Comparison of ENCODE assay signal across 13 mouse cellular contexts in genomic region chr15:83448646-83449045, GRCm38 (mm10). TPM values are rescaled to one million over a fixed set of nuclear protein-coding genes. Genes with fewer than 3 reads are reported as not detected.
DNase-seq lines count a peak whose midpoint lies in the region; ATAC-seq and TF ChIP-seq lines count a peak whose summit lies in the region.
"Had no signal": no experiment of that assay in that cellular context is flagged by ENCODE, and none has a peak within 500 bp of the region (broad histone marks: within the 10 kb centered on the region; RNA-seq: fewer than 3 reads in every experiment).

No protein-coding gene starts in this region.

- ATAC-seq in lung, embryonic 16.5 days (ENCODE audit: low read depth): no peak
- ATAC-seq: forebrain, embryonic 15.5 days; hindbrain, embryonic 16.5 days had no signal

- peaks cover 100% of the 10 kb centered on the region for H3K79me2 ChIP-seq in myocyte (ENCODE audit: control insufficient read depth, insufficient read depth)

- 0 out of 2 replicates have a peak overlapping the region, but pooled peaks have one; percentile 19 for H3K27ac ChIP-seq in lung, embryonic 16.5 days (ENCODE audit: low read length)
- H3K27ac ChIP-seq: embryonic facial prominence, embryonic 13.5 days; forebrain, embryonic 15.5 days; kidney, postnatal 0 days had no signal

- peaks cover 63% of the 10 kb centered on the region for H3K4me1 ChIP-seq in lung, embryonic 16.5 days (replicated peaks; ENCODE audit: control insufficient read depth, insufficient read depth, low read length)
- H3K4me1 ChIP-seq in lung, adult 2 months (ENCODE audit: control insufficient read depth, insufficient read depth, low read length): peaks cover 55% of the 10 kb centered on the region

- H3K4me2 ChIP-seq in lung, embryonic 16.5 days (ENCODE audit: low read depth, low read length): no peak overlapping the region
- peak overlapping the region; percentile 55 for H3K4me2 ChIP-seq in myocyte (ENCODE audit: low read depth)
- H3K4me2 ChIP-seq: embryonic facial prominence, embryonic 13.5 days; forebrain, embryonic 15.5 days had no signal

- no peak for TF ChIP-seq CTCF in lung, adult 2 months (IDR thresholded peaks at IDR 0.05; ENCODE audit: insufficient read depth, low read length)

- H3K9ac ChIP-seq in lung, embryonic 16.5 days (ENCODE audit: low read length): no peak overlapping the region
- H3K9ac ChIP-seq: embryonic facial prominence, embryonic 13.5 days; forebrain, embryonic 15.5 days had no signal

- H3K9me3 ChIP-seq in lung, embryonic 16.5 days (ENCODE audit: control insufficient read depth, low read length): no peaks in the 10 kb centered on the region
- H3K9me3 ChIP-seq: embryonic facial prominence, embryonic 13.5 days; forebrain, embryonic 15.5 days had no signal

- peak; percentile 48 for DNase-seq in kidney, adult 18-20 months
- DNase-seq in kidney, postnatal 4 days: no peak
- no peak for DNase-seq in lung, adult 2 months
- DNase-seq in lung, postnatal 10 days: peak; percentile 35
- no peak for DNase-seq in adrenal gland, postnatal 10 days
- DNase-seq: layer of hippocampus, postnatal 36 days; left cerebral cortex, postnatal 4 days had no signal

- H3ac ChIP-seq in myocyte (ENCODE audit: control insufficient read depth, insufficient read length): no peak overlapping the region

- WGBS in lung, embryonic 16.5 days: 40% methylated on average over 5 of the region's 5 CpGs
- WGBS in lung, adult 2 months: 47% methylated on average over 5 of the region's 5 CpGs

- no peaks in the 10 kb centered on the region for H3K27me3 ChIP-seq in lung, embryonic 16.5 days (ENCODE audit: control insufficient read depth, insufficient read depth, low read depth, low read length)
- no peaks in the 10 kb centered on the region for H3K27me3 ChIP-seq in myocyte (ENCODE audit: control insufficient read depth, insufficient read depth, insufficient read length)
- H3K27me3 ChIP-seq: embryonic facial prominence, embryonic 13.5 days; forebrain, embryonic 15.5 days had no signal

- no peak for TF ChIP-seq POLR2A in lung, adult 2 months (IDR thresholded peaks at IDR 0.05; ENCODE audit: borderline replicate concordance, extremely low read depth, low read depth, low read length)
- no peak for TF ChIP-seq POLR2A in myocyte (IDR thresholded peaks at IDR 0.05; ENCODE audit: insufficient read length, low read depth)

- H3K4me3 ChIP-seq in lung, embryonic 16.5 days (ENCODE audit: low read length): no peak overlapping the region
- H3K4me3 ChIP-seq in lung, adult 2 months (replicated peaks; ENCODE audit: extremely low read depth, low read depth, low read length): no peak overlapping the region
- no peak overlapping the region for H3K4me3 ChIP-seq in myocyte
- H3K4me3 ChIP-seq: embryonic facial prominence, embryonic 13.5 days; forebrain, embryonic 15.5 days had no signal

- H3K36me3 ChIP-seq in lung, embryonic 16.5 days (ENCODE audit: control insufficient read depth, insufficient read depth, low read length): no peaks in the 10 kb centered on the region
- H3K36me3 ChIP-seq in myocyte (ENCODE audit: control insufficient read depth, insufficient read depth): no peaks in the 10 kb centered on the region
- H3K36me3 ChIP-seq: embryonic facial prominence, embryonic 13.5 days; forebrain, embryonic 15.5 days had no signal

TF ChIP-seq in myocyte, 11 proteins besides CTCF, POLR2A, EP300 and RAD21:
- no peak for TF ChIP-seq MYOD1 (IDR thresholded peaks at IDR 0.05; ENCODE audit: control insufficient read depth in 1 of 3, insufficient read length in 2 of 3, low read depth in 2 of 3)
- no peak for TF ChIP-seq TCF3 (IDR thresholded peaks at IDR 0.05; ENCODE audit: insufficient read length, low read depth)
- TF ChIP-seq SRF (IDR thresholded peaks at IDR 0.05; ENCODE audit: control insufficient read depth, insufficient read length, low read depth): no peak
- TF ChIP-seq POLR2AphosphoS2 (IDR thresholded peaks at IDR 0.05; ENCODE audit: insufficient read length, low read depth): no peak
- TF ChIP-seq MYOG (IDR thresholded peaks at IDR 0.05; ENCODE audit: control insufficient read depth in 1 of 3, insufficient read depth in 1 of 3, insufficient read length in 2 of 3, low read depth in 2 of 3): no peak
- TF ChIP-seq E2F4 (IDR thresholded peaks at IDR 0.05; ENCODE audit: insufficient read depth): no peak
- TF ChIP-seq MAX (IDR thresholded peaks at IDR 0.05; ENCODE audit: low read depth): no peak
- TF ChIP-seq REST (IDR thresholded peaks at IDR 0.05; ENCODE audit: insufficient read depth, insufficient read length): no peak
- no peak for TF ChIP-seq CEBPB (IDR thresholded peaks at IDR 0.05; ENCODE audit: insufficient read depth, poor library complexity, severe bottlenecking)
- no peak for TF ChIP-seq TCF12 (IDR thresholded peaks at IDR 0.05; ENCODE audit: insufficient read depth, poor library complexity, severe bottlenecking)
- no peak for TF ChIP-seq USF1 (IDR thresholded peaks at IDR 0.05; ENCODE audit: low read depth)
TF ChIP-seq in myocyte: peak in this region for 0.

RNA-seq across cellular contexts. Expression of gene Pacsin2, which starts 15.8 kb away (rescaled TPM):
- polyA plus RNA-seq in lung, embryonic 16.5 days (2015; fragmentation: Nextera tagmentation; extraction: Ambion mirVana): 71.4 and 73.6 TPM in 2 replicates
- 61.4 and 85.2 TPM in 2 replicates for polyA plus RNA-seq in lung, adult 2 months (2012; rRNA removed)
- polyA plus RNA-seq in myocyte (2012; fragmentation: generic; extraction: Trizol): 122 TPM
- 10 to 100 TPM; 69.9 to 76.3 TPM for total RNA-seq in adrenal gland, postnatal 10 days (2021)

Comparison
In these comparisons a context has a peak if more than half of its experiments do, and no peak if none do; other contexts are left out.
1. DNase-seq: peak in kidney, adult 18-20 months (single experiment) and lung, postnatal 10 days (single experiment); none in kidney, postnatal 4 days (0 of 2), lung, adult 2 months (single experiment) and adrenal gland, postnatal 10 days (single experiment).